Mouse (Mus musculus): Measurements from ENCODE around the gene Hrh3. TPM values are rescaled to one million over a fixed set of nuclear protein-coding genes. Genes with fewer than 3 reads are reported as not detected.
A peak's percentile ranks its signal among the peaks of the same experiment; 100 is the strongest.

Gene Hrh3
- polyA plus RNA-seq, 1 experiment from 2014 or later = 2.1 TPM

GRCm38 (mm10) chr2:180051986-180052733 lies 52.1 kb downstream of the Hrh3 start:
- Histone ChIP-seq H3K27me3 (replicated peaks; ENCODE audit: control insufficient read depth, insufficient read depth, low read length) (no peaks in the 10 kb centered on the region), H3K9ac (ENCODE audit: low read length) (no peak overlapping the region), H3K27ac (ENCODE audit: low read depth, low read length) (no peak overlapping the region), H3K36me3 (ENCODE audit: control insufficient read depth, insufficient read depth, low read length) (peaks cover 47% of the 10 kb centered on the region), H3K4me1 (ENCODE audit: control insufficient read depth, insufficient read depth, low read length) (no peaks in the 10 kb centered on the region), H3K9me3 (replicated peaks; ENCODE audit: control insufficient read depth, low read length) (no peaks in the 10 kb centered on the region), H3K4me2 (ENCODE audit: low read length) (no peak overlapping the region), H3K4me3 (ENCODE audit: low read depth, low read length) (no peak overlapping the region)
- 0 out of 2 replicates have a peak, but pooled peaks have one; percentile 8 for ATAC-seq
- DNase-seq (ENCODE audit: low spot score) = no peak
- 93% methylated on average over 14 of the region's 14 CpGs for WGBS

- peak; percentile 47 for ATAC-seq
- Histone ChIP-seq H3K27me3 (replicated peaks; ENCODE audit: control insufficient read depth, insufficient read depth, low read length) (no peaks in the 10 kb centered on the region), H3K27ac (ENCODE audit: low read depth, low read length) (no peak overlapping the region), H3K9me3 (replicated peaks; ENCODE audit: control insufficient read depth, low read length) (no peaks in the 10 kb centered on the region), H3K4me3 (ENCODE audit: low read depth, low read length) (no peak overlapping the region), H3K4me2 (ENCODE audit: low read length) (no peak overlapping the region), H3K36me3 (ENCODE audit: control insufficient read depth, insufficient read depth, low read length) (peaks cover 40% of the 10 kb centered on the region), H3K4me1 (ENCODE audit: control insufficient read depth, insufficient read depth, low read length) (no peaks in the 10 kb centered on the region), H3K9ac (ENCODE audit: low read length) (no peak overlapping the region)
- 26% methylated on average over 5 of the region's 5 CpGs for WGBS
- DNase-seq (ENCODE audit: low spot score) = peak; percentile 74
These were observed 53.3 kb downstream of the Hrh3 start for GRCm38 (mm10) chr2:180050986-180051385.

Other genes starting within 250 kb of the Hrh3 start
- gene Taf4, start 127.8 kb downstream of the Hrh3 start, polyA plus RNA-seq (2014; fragmentation: Nextera tagmentation; extraction: Ambion mirVana) = 4.3 and 5.8 TPM in 2 replicates
- 17.9 and 29.1 TPM in 2 replicates for gene Lsm14b, start 79.5 kb downstream of the Hrh3 start, polyA plus RNA-seq (2014; fragmentation: Nextera tagmentation; extraction: Ambion mirVana)
- 584 and 804 TPM in 2 replicates for gene Psma7, start 62.1 kb downstream of the Hrh3 start, polyA plus RNA-seq (2014; fragmentation: Nextera tagmentation; extraction: Ambion mirVana)
- 33.6 and 40.3 TPM in 2 replicates for gene Ss18l1, start 62.0 kb downstream of the Hrh3 start, polyA plus RNA-seq (2014; fragmentation: Nextera tagmentation; extraction: Ambion mirVana)
- gene Mtg2, start 33.9 kb downstream of the Hrh3 start, polyA plus RNA-seq (2014; fragmentation: Nextera tagmentation; extraction: Ambion mirVana) = 32.4 and 34.3 TPM in 2 replicates
- 59.9 and 66.0 TPM in 2 replicates for gene Osbpl2, start 14.8 kb upstream of the Hrh3 start, polyA plus RNA-seq (2014; fragmentation: Nextera tagmentation; extraction: Ambion mirVana)
- gene Adrm1, start 67.0 kb upstream of the Hrh3 start, polyA plus RNA-seq (2014; fragmentation: Nextera tagmentation; extraction: Ambion mirVana) = 147 and 149 TPM in 2 replicates
- gene Lama5, start 121.4 kb upstream of the Hrh3 start, polyA plus RNA-seq (2014; fragmentation: Nextera tagmentation; extraction: Ambion mirVana) = 2.7 and 3.5 TPM in 2 replicates
- gene Rps21, start 152.9 kb upstream of the Hrh3 start, polyA plus RNA-seq (2014; fragmentation: Nextera tagmentation; extraction: Ambion mirVana) = 376 and 523 TPM in 2 replicates
- 14.5 and 15.0 TPM in 2 replicates for gene Cables2, start 169.0 kb upstream of the Hrh3 start, polyA plus RNA-seq (2014; fragmentation: Nextera tagmentation; extraction: Ambion mirVana)
- gene Rbbp8nl, start 185.4 kb upstream of the Hrh3 start, polyA plus RNA-seq (2014; fragmentation: Nextera tagmentation; extraction: Ambion mirVana) = not detected in 2 replicates
- gene Gata5, start 230.2 kb upstream of the Hrh3 start, polyA plus RNA-seq (2014; fragmentation: Nextera tagmentation; extraction: Ambion mirVana) = not detected in 2 replicates

Measured in forebrain, embryonic 14.5 days (tissue).